Mouse (Mus musculus): ENCODE data around the gene Bloc1s4. TPM values are rescaled to one million over a fixed set of nuclear protein-coding genes. Genes with fewer than 3 reads are reported as not detected.

The Bloc1s4 gene
- total and polyA plus RNA-seq, 3 experiments, result 9.7 to 13.5 (median 11.1) TPM

DNA sequence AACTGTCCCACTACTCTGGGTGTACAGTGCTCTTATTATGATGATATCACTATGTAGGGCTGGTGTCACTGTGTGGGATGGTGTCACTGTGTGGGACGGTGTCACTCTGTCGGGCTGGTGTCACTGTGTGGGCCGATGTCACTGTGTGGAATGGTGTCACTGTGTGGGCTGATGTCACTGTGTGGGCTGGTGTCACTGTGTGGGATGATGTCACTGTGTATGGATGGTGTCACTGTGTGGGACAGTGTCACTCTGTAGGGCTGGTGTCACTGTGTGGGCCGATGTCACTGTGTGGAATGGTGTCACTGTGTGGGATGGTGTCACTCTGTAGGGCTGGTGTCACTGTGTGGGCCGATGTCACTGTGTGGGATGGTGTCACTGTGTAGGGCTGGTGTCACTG lies 37.6 kb upstream of the Bloc1s4 start:
- no peak for DNase-seq
- H3K9ac ChIP-seq (ENCODE audit: low read depth, low read length), result no peak overlapping the region
- H3K4me3 ChIP-seq, result no peak overlapping the region
- H3K27ac ChIP-seq, result no peak overlapping the region
- 94% methylated on average over 5 of the region's 5 CpGs for WGBS
- H3K4me1 ChIP-seq (ENCODE audit: control insufficient read depth, insufficient read depth, low read length), result no peaks in the 10 kb centered on the region
- TF ChIP-seq EP300 (IDR thresholded peaks at IDR 0.05; ENCODE audit: insufficient read depth, low read depth, low read length) (no peak), POLR2A (IDR thresholded peaks at IDR 0.05; ENCODE audit: insufficient read depth, low read depth, low read length) (no peak), CTCF (IDR thresholded peaks at IDR 0.05) (no peak)
- intact Hi-C loops (cut with DNase I), result no loop called here
- H3K27me3 ChIP-seq (ENCODE audit: control insufficient read depth, insufficient read depth, low read length), result no peaks in the 10 kb centered on the region
- H3K79me2 ChIP-seq (replicated peaks; ENCODE audit: control insufficient read depth, insufficient read depth, low read length), result no peaks in the 10 kb centered on the region
- no peaks in the 10 kb centered on the region for H3K36me3 ChIP-seq (ENCODE audit: control insufficient read depth, insufficient read depth, low read length)

DNA sequence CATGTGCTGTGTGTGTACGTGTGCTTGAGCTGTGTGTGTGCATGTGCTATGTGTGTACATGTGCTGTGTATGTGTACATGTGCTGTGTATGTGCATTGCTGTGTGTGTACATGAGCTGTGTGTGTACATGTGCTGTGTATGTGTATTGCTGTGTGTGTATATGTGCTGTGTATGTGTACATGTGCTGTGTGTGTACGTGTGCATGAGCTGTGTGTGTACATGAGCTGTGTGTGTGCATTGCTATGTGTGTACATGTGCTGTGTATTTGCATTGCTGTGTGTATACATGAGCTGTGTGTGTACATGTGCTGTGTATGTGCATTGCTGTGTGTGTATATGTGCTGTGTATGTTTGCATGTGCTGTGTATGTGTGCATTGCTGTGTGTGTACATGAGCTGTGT lies 31.1 kb upstream of the Bloc1s4 start:
- no peaks in the 10 kb centered on the region for H3K36me3 ChIP-seq (ENCODE audit: control insufficient read depth, insufficient read depth, low read length)
- intact Hi-C loops (cut with DNase I), result no loop called here
- H3K27me3 ChIP-seq (ENCODE audit: control insufficient read depth, insufficient read depth, low read length), result no peaks in the 10 kb centered on the region
- H3K9ac ChIP-seq (ENCODE audit: low read depth, low read length), result no peak overlapping the region
- H3K27ac ChIP-seq, result no peak overlapping the region
- DNase-seq, result no peak
- TF ChIP-seq POLR2A (IDR thresholded peaks at IDR 0.05; ENCODE audit: insufficient read depth, low read depth, low read length) (no peak), CTCF (IDR thresholded peaks at IDR 0.05) (no peak), EP300 (IDR thresholded peaks at IDR 0.05; ENCODE audit: insufficient read depth, low read depth, low read length) (no peak)
- no peak overlapping the region for H3K4me3 ChIP-seq
- no peaks in the 10 kb centered on the region for H3K79me2 ChIP-seq (replicated peaks; ENCODE audit: control insufficient read depth, insufficient read depth, low read length)
- H3K4me1 ChIP-seq (ENCODE audit: control insufficient read depth, insufficient read depth, low read length), result no peaks in the 10 kb centered on the region
- 79% methylated on average over 2 of the region's 2 CpGs for WGBS

DNA sequence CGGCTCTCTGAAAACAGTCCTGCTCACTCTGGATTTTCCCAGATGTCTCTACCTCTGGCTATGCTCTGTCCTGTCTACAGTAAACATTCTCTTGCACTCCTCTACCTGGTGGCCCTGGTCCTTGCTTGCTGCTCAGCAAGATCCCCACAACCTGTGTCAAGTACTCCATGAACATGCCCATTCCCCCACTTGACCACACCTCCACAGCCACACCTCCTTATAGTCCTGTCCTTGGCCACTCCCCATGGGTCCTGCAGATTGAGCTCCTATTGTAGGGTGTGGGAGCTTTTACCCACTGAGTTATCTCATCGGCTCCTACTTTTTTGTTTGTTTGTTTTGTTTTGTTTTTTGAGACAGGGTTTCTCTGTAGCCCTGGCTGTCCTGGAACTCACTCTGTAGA lies 30.5 kb upstream of the Bloc1s4 start:
- intact Hi-C loops (cut with DNase I), result no loop called here
- Histone ChIP-seq H3K79me2 (replicated peaks; ENCODE audit: control insufficient read depth, insufficient read depth, low read length) (no peaks in the 10 kb centered on the region), H3K27ac (no peak overlapping the region), H3K9ac (ENCODE audit: low read depth, low read length) (no peak overlapping the region), H3K36me3 (ENCODE audit: control insufficient read depth, insufficient read depth, low read length) (no peaks in the 10 kb centered on the region), H3K4me3 (no peak overlapping the region), H3K4me1 (ENCODE audit: control insufficient read depth, insufficient read depth, low read length) (no peaks in the 10 kb centered on the region), H3K27me3 (ENCODE audit: control insufficient read depth, insufficient read depth, low read length) (no peaks in the 10 kb centered on the region)
- 87% methylated on average over 1 of the region's 2 CpGs for WGBS
- TF ChIP-seq EP300 (IDR thresholded peaks at IDR 0.05; ENCODE audit: insufficient read depth, low read depth, low read length), result no peak
- no peak for DNase-seq

DNA sequence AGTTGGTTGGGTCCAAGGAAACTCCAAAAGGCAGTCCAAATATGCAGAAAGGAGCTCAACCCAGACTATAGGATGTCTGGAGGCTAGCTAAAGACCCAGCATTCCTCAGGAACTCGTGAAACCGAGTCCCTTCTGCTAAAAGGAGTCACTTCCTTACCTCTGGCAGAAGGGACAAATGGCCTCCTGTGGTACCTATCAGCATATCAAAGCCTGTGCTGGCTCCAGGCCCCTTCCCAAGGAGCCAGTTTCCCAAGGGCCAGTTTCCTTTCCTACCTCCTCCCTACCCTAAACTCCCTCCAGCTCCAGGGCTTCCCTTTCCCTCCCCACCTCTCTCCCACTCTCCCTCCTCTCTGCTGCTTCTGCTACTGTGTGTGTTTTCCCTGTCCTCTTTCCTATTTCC lies 28.7 kb upstream of the Bloc1s4 start:
- H3K4me3 ChIP-seq, result no peak overlapping the region
- intact Hi-C loops (cut with DNase I), result no loop called here
- H3K9ac ChIP-seq (ENCODE audit: low read depth, low read length), result no peak overlapping the region
- TF ChIP-seq EP300 (IDR thresholded peaks at IDR 0.05; ENCODE audit: insufficient read depth, low read depth, low read length), result no peak
- no peak for TF ChIP-seq POLR2A (IDR thresholded peaks at IDR 0.05; ENCODE audit: insufficient read depth, low read depth, low read length)
- TF ChIP-seq CTCF (IDR thresholded peaks at IDR 0.05), result no peak
- no peaks in the 10 kb centered on the region for H3K36me3 ChIP-seq (ENCODE audit: control insufficient read depth, insufficient read depth, low read length)
- no peaks in the 10 kb centered on the region for H3K27me3 ChIP-seq (ENCODE audit: control insufficient read depth, insufficient read depth, low read length)
- H3K4me1 ChIP-seq (ENCODE audit: control insufficient read depth, insufficient read depth, low read length), result no peaks in the 10 kb centered on the region
- H3K79me2 ChIP-seq (replicated peaks; ENCODE audit: control insufficient read depth, insufficient read depth, low read length), result no peaks in the 10 kb centered on the region
- no peak for DNase-seq
- WGBS, result 22% methylated on average over 2 of the region's 2 CpGs
- no peak overlapping the region for H3K27ac ChIP-seq

DNA sequence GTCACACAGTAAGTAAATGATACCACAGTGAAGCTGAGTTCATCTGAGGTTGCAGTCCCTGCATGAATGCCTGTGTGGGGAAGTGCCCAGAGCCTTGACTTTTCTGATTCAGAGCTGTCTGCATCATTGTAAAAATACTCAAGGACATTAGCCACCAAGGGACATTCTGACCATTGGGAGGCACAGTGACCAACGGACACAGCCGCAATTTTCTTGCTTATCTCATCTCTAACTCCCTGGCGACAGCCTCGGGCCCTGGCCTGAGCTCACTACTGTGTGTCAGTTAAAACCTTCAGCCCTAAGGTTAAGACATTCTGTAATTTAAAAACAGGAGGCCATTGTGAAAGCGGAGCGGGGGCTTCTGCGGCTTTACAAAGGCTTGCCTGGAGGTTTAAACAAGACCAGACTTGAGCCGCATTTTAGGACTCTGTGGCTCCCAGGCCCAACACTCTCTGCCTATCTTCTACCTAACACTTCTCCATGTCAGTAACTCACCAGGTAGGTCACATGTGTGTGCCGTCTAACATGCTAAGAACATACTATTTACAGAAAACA lies 27.6 kb upstream of the Bloc1s4 start:
- no peak for DNase-seq
- H3K4me1 ChIP-seq (ENCODE audit: control insufficient read depth, insufficient read depth, low read length), result no peaks in the 10 kb centered on the region
- no peaks in the 10 kb centered on the region for H3K27me3 ChIP-seq (ENCODE audit: control insufficient read depth, insufficient read depth, low read length)
- intact Hi-C loops (cut with DNase I), result no loop called here
- no peaks in the 10 kb centered on the region for H3K36me3 ChIP-seq (ENCODE audit: control insufficient read depth, insufficient read depth, low read length)
- H3K9ac ChIP-seq (ENCODE audit: low read depth, low read length), result no peak overlapping the region
- H3K27ac ChIP-seq, result no peak overlapping the region
- 33% methylated on average over 9 of the region's 9 CpGs for WGBS
- H3K79me2 ChIP-seq (replicated peaks; ENCODE audit: control insufficient read depth, insufficient read depth, low read length), result no peaks in the 10 kb centered on the region
- no peak for TF ChIP-seq CTCF (IDR thresholded peaks at IDR 0.05)
- TF ChIP-seq POLR2A (IDR thresholded peaks at IDR 0.05; ENCODE audit: insufficient read depth, low read depth, low read length), result no peak
- no peak for TF ChIP-seq EP300 (IDR thresholded peaks at IDR 0.05; ENCODE audit: insufficient read depth, low read depth, low read length)
- H3K4me3 ChIP-seq, result no peak overlapping the region

DNA sequence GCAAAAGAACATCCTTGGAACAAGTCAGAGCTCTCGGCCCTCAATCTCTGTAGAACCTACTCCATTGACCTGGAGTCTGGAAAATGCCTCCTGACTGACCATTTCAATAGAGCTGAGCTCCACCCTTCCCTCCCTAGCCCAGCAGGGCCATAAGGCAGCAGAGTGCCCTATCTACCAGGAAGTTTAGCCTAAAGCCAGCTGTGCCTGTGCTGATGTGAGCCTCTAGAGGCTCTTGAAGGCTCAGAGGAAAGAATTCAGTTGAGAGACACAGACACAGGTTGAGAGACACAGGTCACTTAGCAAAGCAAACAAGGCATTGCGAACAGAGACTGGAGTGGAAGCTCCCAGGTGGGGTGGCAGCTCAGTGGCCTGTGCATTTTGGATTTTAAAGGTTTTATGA lies 26.9 kb upstream of the Bloc1s4 start:
- no peaks in the 10 kb centered on the region for H3K27me3 ChIP-seq (ENCODE audit: control insufficient read depth, insufficient read depth, low read length)
- no peaks in the 10 kb centered on the region for H3K36me3 ChIP-seq (ENCODE audit: control insufficient read depth, insufficient read depth, low read length)
- no peaks in the 10 kb centered on the region for H3K79me2 ChIP-seq (replicated peaks; ENCODE audit: control insufficient read depth, insufficient read depth, low read length)
- no peak overlapping the region for H3K27ac ChIP-seq
- whole genome bisulfite sequencing, result 93% methylated on average over 2 of the region's 2 CpGs
- TF ChIP-seq CTCF (IDR thresholded peaks at IDR 0.05) (no peak), POLR2A (IDR thresholded peaks at IDR 0.05; ENCODE audit: insufficient read depth, low read depth, low read length) (no peak), EP300 (IDR thresholded peaks at IDR 0.05; ENCODE audit: insufficient read depth, low read depth, low read length) (no peak)
- DNase-seq, result no peak
- intact Hi-C loops (cut with DNase I), result no loop called here
- no peak overlapping the region for H3K4me3 ChIP-seq
- no peak overlapping the region for H3K9ac ChIP-seq (ENCODE audit: low read depth, low read length)
- H3K4me1 ChIP-seq (ENCODE audit: control insufficient read depth, insufficient read depth, low read length), result no peaks in the 10 kb centered on the region

Measured in heart, adult 2 months (tissue).